Mouse (Mus musculus): ENCODE measurements around the gene Rnf115. TPM values are rescaled to one million over a fixed set of nuclear protein-coding genes. Genes with fewer than 3 reads are reported as not detected.

The Rnf115 gene
- total RNA-seq, 2 experiments from 2014 or later = 20.7 to 23.2 TPM

- peak; percentile 25 to 41 for DNase-seq
- intact Hi-C loops (cut with DNase I) = no loop called here
These were observed 30.2 kb downstream of the Rnf115 start for GRCm38 (mm10) chr3:96757691-96758090.

GRCm38 (mm10) chr3:96759695-96760094 lies 32.2 kb downstream of the Rnf115 start:
- no peak for DNase-seq
- intact Hi-C loops (cut with DNase I) = no loop called here

- intact Hi-C loops (cut with DNase I) = no loop called here
- DNase-seq = no peak
These were observed 37.1 kb downstream of the Rnf115 start for GRCm38 (mm10) chr3:96764528-96764927.

GRCm38 (mm10) chr3:96769971-96770370 lies 42.5 kb downstream of the Rnf115 start:
- intact Hi-C loops (cut with DNase I) = no loop called here
- no peak for DNase-seq

- intact Hi-C loops (cut with DNase I) = no loop called here
These were observed 45.5 kb downstream of the Rnf115 start for GRCm38 (mm10) chr3:96772949-96773348.

GRCm38 (mm10) chr3:96777120-96777519 lies 49.7 kb downstream of the Rnf115 start:
- no peak for DNase-seq
- intact Hi-C loops (cut with DNase I) = loop anchor here (5.0 kb wide), 1 partner anchor 40 kb away; no protein-coding TSS in a partner anchor

More at GRCm38 (mm10) chr3:96772949-96773348, 45.5 kb downstream of the Rnf115 start:
- DNase-seq = peak in 1 of 2 experiments; percentile 7

GRCm38 (mm10) chr3:96782236-96782635 lies 54.8 kb downstream of the Rnf115 start:
- intact Hi-C loops (cut with DNase I) = no loop called here
- no peak for DNase-seq

- intact Hi-C loops (cut with DNase I) = no loop called here
- DNase-seq = no peak
These were observed 60.3 kb downstream of the Rnf115 start for GRCm38 (mm10) chr3:96787784-96788183.

GRCm38 (mm10) chr3:96788506-96788905 lies 61.0 kb downstream of the Rnf115 start:
- intact Hi-C loops (cut with DNase I) = no loop called here

GRCm38 (mm10) chr3:96800254-96800653 lies 72.8 kb downstream of the Rnf115 start:
- no peak for DNase-seq
- intact Hi-C loops (cut with DNase I) = no loop called here

More at GRCm38 (mm10) chr3:96788506-96788905, 61.0 kb downstream of the Rnf115 start:
- no peak for DNase-seq

- DNase-seq = no peak
- intact Hi-C loops (cut with DNase I) = no loop called here
These were observed 74.8 kb downstream of the Rnf115 start for GRCm38 (mm10) chr3:96802214-96802613.

- intact Hi-C loops (cut with DNase I) = no loop called here
- no peak for DNase-seq
These were observed 80.7 kb downstream of the Rnf115 start for GRCm38 (mm10) chr3:96808136-96808535.

- peak in 1 of 2 experiments; percentile 11 for DNase-seq
- intact Hi-C loops (cut with DNase I) = no loop called here
These were observed 81.2 kb downstream of the Rnf115 start for GRCm38 (mm10) chr3:96808651-96809050.

- intact Hi-C loops (cut with DNase I) = loop anchor here (5.0 kb wide), 1 partner anchor 84 kb away; the partner anchor contains the start of genes Polr3c and Rnf115
- peak in 1 of 2 experiments; percentile 11 for DNase-seq
These were observed 83.8 kb downstream of the Rnf115 start for GRCm38 (mm10) chr3:96811232-96811631.

GRCm38 (mm10) chr3:96812395-96813091 lies 85.1 kb downstream of the Rnf115 start:
- intact Hi-C loops (cut with DNase I) = loop anchor here (5.0 kb wide), 1 partner anchor 85 kb away; the partner anchor contains the start of genes Polr3c and Rnf115
- peak; percentile 78 to 87 for DNase-seq

- intact Hi-C loops (cut with DNase I) = loop anchor here (5.0 kb wide), 1 partner anchor 86 kb away; the partner anchor contains the start of genes Polr3c and Rnf115
- peak; percentile 25 to 51 for DNase-seq
These were observed 85.6 kb downstream of the Rnf115 start for GRCm38 (mm10) chr3:96813106-96813505.

GRCm38 (mm10) chr3:96813591-96814244 lies 86.3 kb downstream of the Rnf115 start:
- DNase-seq = no peak
- intact Hi-C loops (cut with DNase I) = loop anchor here (5.0 kb wide), 1 partner anchor 86 kb away; the partner anchor contains the start of genes Polr3c and Rnf115

- intact Hi-C loops (cut with DNase I) = loop anchor here (5.0 kb wide), 1 partner anchor 87 kb away; the partner anchor contains the start of genes Polr3c and Rnf115
These were observed 86.9 kb downstream of the Rnf115 start for GRCm38 (mm10) chr3:96814342-96814741.

GRCm38 (mm10) chr3:96820116-96820915 lies 92.9 kb downstream of the Rnf115 start:
- DNase-seq = no peak
- intact Hi-C loops (cut with DNase I) = no loop called here

More at GRCm38 (mm10) chr3:96814342-96814741, 86.9 kb downstream of the Rnf115 start:
- no peak for DNase-seq

GRCm38 (mm10) chr3:96821581-96821980 lies 94.1 kb downstream of the Rnf115 start:
- intact Hi-C loops (cut with DNase I) = no loop called here
- no peak for DNase-seq

Data from heart, postnatal 14 days (tissue).